Mouse (Mus musculus) liver, embryonic 14.5 days (tissue): ENCODE results near the gene Ltb4r2. TPM values are rescaled to one million over a fixed set of nuclear protein-coding genes. Genes with fewer than 3 reads are reported as not detected.
"Not testable (repeated sequence)": the region's sequence is repeated elsewhere in the genome, so short reads cannot be mapped to it uniquely, and the experiment has no call there.

Experiments used
- ATAC-seq: fragments of 200-750 bp; cut with Nextera tagmentation; 2 replicates; pipeline ENCODE4 v1.8.0; 2017; ENCODE audit warnings: moderate number of reproducible peaks, mild to moderate bottlenecking, moderate library complexity; ENCODE audit not compliant: insufficient read depth
- DNase-seq, 3 experiments: peaks; one replicate each; pipeline ENCODE4 v3.0.0-alpha.2; 2012 to 2013; ENCODE audit warnings: low read depth in 3 of 3, low spot score in 3 of 3
- H3K27ac ChIP-seq: fragments of 300-500 bp; sonication (generic); 2 replicates; pipeline ENCODE4 v1.5.1; 2014; ENCODE audit warnings: moderate library complexity, mild to moderate bottlenecking, control low read depth, inconsistent platforms
- H3K27me3 ChIP-seq: fragments of 300-500 bp; sonication (generic); 2 replicates; pipeline ENCODE4 v1.6.1; 2014; ENCODE audit warnings: mild to moderate bottlenecking, low read length, moderate library complexity; ENCODE audit not compliant: control insufficient read depth, insufficient read depth
- H3K36me3 ChIP-seq: fragments of 300-500 bp; sonication (generic); replicated peaks from 2 replicates; pipeline ENCODE4 v1.6.1; 2014; ENCODE audit warnings: low read depth; ENCODE audit not compliant: control insufficient read depth, insufficient read depth
- H3K4me1 ChIP-seq, 2 experiments: fragments of 200-500 bp in 1 of 2; fragments of 300-500 bp in 1 of 2; sonication (generic) in 1 of 2; replicated peaks; 2 replicates each; pipeline ENCODE4 v1.6.1; 2012 to 2014; ENCODE audit warnings: antibody characterized with exemption in 1 of 2, inconsistent platforms in 1 of 2, low read length in 1 of 2; ENCODE audit not compliant: control insufficient read depth in 2 of 2, insufficient read depth in 2 of 2
- H3K4me2 ChIP-seq: fragments of 300-500 bp; sonication (generic); 2 replicates; pipeline ENCODE4 v1.6.1; 2014; ENCODE audit warnings: low read depth, mild to moderate bottlenecking, control low read depth, moderate library complexity
- H3K4me3 ChIP-seq, 2 experiments: fragments of 200-500 bp in 1 of 2; fragments of 300-500 bp in 1 of 2; sonication (generic) in 1 of 2; 2 replicates each; pipeline ENCODE4 v1.5.1; 2012 to 2014; ENCODE audit warnings: low read depth in 2 of 2, low read length in 2 of 2, mild to moderate bottlenecking in 2 of 2, control low read depth in 1 of 2, inconsistent platforms in 1 of 2, moderate library complexity in 1 of 2; ENCODE audit not compliant: insufficient read depth in 1 of 2
- H3K9ac ChIP-seq: fragments of 300-500 bp; sonication (generic); replicated peaks from 2 replicates; pipeline ENCODE4 v1.6.1; 2014; ENCODE audit warnings: mild to moderate bottlenecking, control low read depth, moderate library complexity
- H3K9me3 ChIP-seq: fragments of 300-500 bp; sonication (generic); 2 replicates; pipeline ENCODE4 v1.6.1; 2016; ENCODE audit warnings: low read length, mixed read lengths; ENCODE audit not compliant: control insufficient read depth
- CTCF ChIP-seq: IDR thresholded peaks from 2 replicates; pipeline ENCODE4 v1.5.1; 2016; ENCODE audit warnings: antibody characterized with exemption, low read depth, control low read depth
- EP300 ChIP-seq: IDR thresholded peaks from 2 replicates; pipeline ENCODE4 v1.6.1; 2016; ENCODE audit warnings: antibody characterized with exemption, low read depth
- WGBS: fragments of 180-500 bp; shearing (Covaris S2); extraction: QIAGEN DNeasy Blood & Tissue Kit; methylation state at CpG from one replicate; pipeline ENCODE4 v1.1.7; 2014; ENCODE audit not compliant: insufficient replicate concordance; 5-methylcytosine and 5-hydroxymethylcytosine counted together
- polyA plus RNA-seq, 2 experiments: library from polyadenylated mRNA; depleted of rRNA in 1 of 2; stranded (reverse) in 1 of 2; unstranded in 1 of 2; fragments of >200 nt; fragmentation: Nextera tagmentation in 1 of 2; extraction: Ambion mirVana in 1 of 2; gene quantifications; 2 replicates each; pipeline versions ENCODE4 v1.2.1 to v1.2.3; 2012 to 2014

The Ltb4r2 gene
- polyA plus RNA-seq, 2 experiments, result 0.67 TPM

DNA sequence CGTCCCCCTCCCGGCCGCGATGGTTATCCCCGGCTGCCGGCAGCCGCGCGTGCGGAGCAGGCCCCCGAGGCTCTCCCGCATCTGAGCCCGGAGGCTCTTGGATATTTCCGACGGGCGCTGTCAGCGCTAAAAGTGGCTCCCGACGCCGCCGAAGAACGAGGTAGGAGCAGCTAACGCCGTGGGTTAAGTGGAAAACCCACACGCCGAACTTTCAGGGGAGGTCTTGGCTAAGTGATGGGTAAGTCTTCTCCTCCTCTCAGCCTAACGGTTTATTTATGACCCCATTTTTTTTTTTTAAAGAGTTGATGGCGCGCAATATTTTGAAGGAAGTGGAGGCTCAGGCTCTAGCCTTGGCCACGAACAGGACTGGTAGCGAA, 15.4 kb upstream of the Ltb4r2 start:
- peak overlapping the region; percentile 69 to 90 for H3K4me3 ChIP-seq
- H3K27ac ChIP-seq, result peak overlapping the region; percentile 18; the same call in 1 of the 2 replicates
- H3K27me3 ChIP-seq, result no peaks in the 10 kb centered on the region
- peak overlapping the region; percentile 76 for H3K9ac ChIP-seq
- H3K36me3 ChIP-seq, result peaks cover 15% of the 10 kb centered on the region
- WGBS, result under 1% methylated on average over 31 of the region's 31 CpGs
- DNase-seq (no peak), ATAC-seq (no peak; the same call in 1 of the 2 replicates)
- H3K4me1 ChIP-seq, result peaks cover 9 to 12% of the 10 kb centered on the region in 2 experiments; a peak in 3 of 4 replicates
- no peak for TF ChIP-seq EP300
- TF ChIP-seq CTCF, result no peak
- H3K4me2 ChIP-seq, result peak overlapping the region; percentile 96
- H3K9me3 ChIP-seq, result no peaks in the 10 kb centered on the region

DNA sequence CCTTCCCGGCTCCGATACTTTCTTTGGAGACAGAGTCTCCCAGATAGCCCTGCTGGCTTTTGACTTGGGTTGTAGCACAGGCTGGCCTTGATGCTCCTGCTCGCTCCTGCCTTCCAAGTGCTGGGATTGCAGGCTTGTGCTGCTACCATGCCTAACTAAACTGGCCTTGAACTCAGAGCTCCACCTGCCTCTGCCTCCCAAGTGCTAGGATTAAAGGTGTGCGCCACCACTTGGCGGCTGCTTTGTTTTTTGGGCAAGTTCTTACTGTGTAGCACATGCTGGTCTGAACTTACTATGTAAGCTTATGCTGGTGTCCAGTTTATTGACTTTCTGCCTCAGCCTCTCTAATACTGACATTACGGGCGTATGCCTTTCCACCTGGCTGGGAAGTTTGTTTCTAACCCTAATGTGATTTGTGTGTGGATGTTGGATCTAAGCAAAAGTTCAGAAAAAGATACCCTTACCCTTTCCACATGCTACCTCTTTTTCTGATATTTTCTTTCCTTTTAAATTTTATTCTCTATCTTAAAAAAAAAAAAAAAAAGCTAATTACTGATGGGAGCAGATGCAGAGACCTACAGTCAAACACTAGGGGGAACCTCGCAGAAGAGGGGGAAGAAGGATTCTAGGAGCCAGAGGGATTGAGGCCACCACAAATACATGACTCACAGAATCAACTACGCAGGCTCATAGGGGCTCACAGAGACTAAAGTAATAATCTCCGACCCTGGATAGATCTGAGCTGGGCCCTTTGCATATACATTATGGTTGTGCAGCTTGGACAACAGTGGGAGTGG, 14.0 kb upstream of the Ltb4r2 start:
- no peak for DNase-seq
- Histone ChIP-seq H3K9ac (peak overlapping the region; percentile 76), H3K4me2 (peak overlapping the region; percentile 96), H3K27me3 (no peaks in the 10 kb centered on the region), H3K36me3 (peaks cover 27% of the 10 kb centered on the region), H3K4me3 (peak overlapping the region; percentile 69 to 90), H3K4me1 (peaks cover 9 to 12% of the 10 kb centered on the region in 2 experiments; a peak in 3 of 4 replicates), H3K27ac (no peak overlapping the region), H3K9me3 (no peaks in the 10 kb centered on the region)
- TF ChIP-seq EP300 (no peak), CTCF (no peak)
- no peak for ATAC-seq
- 71% methylated on average over 10 of the region's 10 CpGs for WGBS

DNA sequence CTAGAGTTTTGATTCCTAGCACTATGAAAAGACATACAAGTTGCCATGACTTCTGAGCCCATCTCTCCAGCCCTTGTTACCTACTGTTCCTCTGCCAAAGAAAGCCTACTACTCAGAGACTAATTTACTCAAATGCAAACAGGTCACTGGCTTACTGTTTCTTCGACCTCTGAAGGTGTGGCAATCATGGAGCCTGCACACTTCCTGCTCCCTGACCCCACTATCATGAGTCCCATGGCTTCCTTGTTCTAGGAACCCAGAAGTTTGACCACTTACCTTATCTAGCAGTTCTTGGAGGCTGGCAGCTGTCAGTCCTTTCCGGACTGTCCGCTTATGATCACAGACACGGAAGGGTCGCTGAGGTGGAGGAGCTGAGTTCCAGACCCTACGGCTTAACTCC, 3.7 kb upstream of the Ltb4r2 start:
- no peak overlapping the region for H3K9ac ChIP-seq

DNA sequence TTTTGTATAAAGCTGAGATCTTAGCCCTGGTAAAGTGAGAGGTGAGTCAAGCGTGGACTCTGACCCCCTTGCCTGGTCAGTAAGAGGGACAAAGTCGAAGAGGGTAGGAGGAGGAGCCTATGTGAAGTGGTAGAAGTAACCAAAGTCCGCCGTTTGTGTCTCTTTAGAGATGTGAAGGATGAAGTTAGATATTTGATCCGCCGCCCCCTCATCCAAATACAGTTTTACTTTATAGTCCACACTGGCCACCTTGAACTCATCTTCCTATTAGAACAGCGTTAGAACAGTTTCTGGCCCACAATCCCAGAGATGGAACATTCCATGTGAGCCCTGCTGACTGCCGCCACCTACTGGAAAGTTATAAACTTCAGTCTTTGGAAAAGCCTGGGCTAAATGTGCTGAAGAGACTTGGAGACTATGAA, 2.9 kb upstream of the Ltb4r2 start, which contains the start of gene Cideb:
Cideb (minus strand) TSS at position 96 of the 422 bp plus-strand sequence.
- ATAC-seq (peak; percentile 32; the same call in 1 of the 2 replicates), DNase-seq (peak in 2 of 3 experiments; percentile 32 to 46)
- H3K4me2 ChIP-seq, result peak within 1 kb of the TSS; percentile 26
- peaks cover 27% of the 10 kb centered on the region for H3K27me3 ChIP-seq
- H3K36me3 ChIP-seq, result peaks cover 10% of the 10 kb centered on the region; the same call in 1 of the 2 replicates
- H3K9ac ChIP-seq, result no peak within 1 kb of the TSS
- no peaks in the 10 kb centered on the region for H3K9me3 ChIP-seq
- H3K4me1 ChIP-seq, result 0 out of 4 replicates have a peak, but pooled peaks cover 0 to 2% of the 10 kb centered on the region in 2 experiments
- H3K4me3 ChIP-seq, result peak within 1 kb of the TSS; percentile 33 to 40
- H3K27ac ChIP-seq, result peak within 1 kb of the TSS; percentile 10
- 15% methylated on average over 8 of the region's 8 CpGs for WGBS
- TF ChIP-seq CTCF (peak; percentile 71), EP300 (no peak)

More for the DNA sequence above, 3.7 kb upstream of the Ltb4r2 start:
- no peak for TF ChIP-seq CTCF
- no peak for TF ChIP-seq EP300
- Histone ChIP-seq H3K4me3 (peak overlapping the region; percentile 33 to 36), H3K36me3 (peaks cover 16% of the 10 kb centered on the region), H3K27ac (peak overlapping the region; percentile 10), H3K4me1 (0 out of 4 replicates have a peak, but pooled peaks cover 0 to 2% of the 10 kb centered on the region in 2 experiments), H3K27me3 (peaks cover 18% of the 10 kb centered on the region), H3K9me3 (no peaks in the 10 kb centered on the region), H3K4me2 (peak overlapping the region; percentile 26)
- DNase-seq, result no peak
- ATAC-seq, result no peak
- WGBS, result 8% methylated on average over 6 of the region's 6 CpGs

DNA sequence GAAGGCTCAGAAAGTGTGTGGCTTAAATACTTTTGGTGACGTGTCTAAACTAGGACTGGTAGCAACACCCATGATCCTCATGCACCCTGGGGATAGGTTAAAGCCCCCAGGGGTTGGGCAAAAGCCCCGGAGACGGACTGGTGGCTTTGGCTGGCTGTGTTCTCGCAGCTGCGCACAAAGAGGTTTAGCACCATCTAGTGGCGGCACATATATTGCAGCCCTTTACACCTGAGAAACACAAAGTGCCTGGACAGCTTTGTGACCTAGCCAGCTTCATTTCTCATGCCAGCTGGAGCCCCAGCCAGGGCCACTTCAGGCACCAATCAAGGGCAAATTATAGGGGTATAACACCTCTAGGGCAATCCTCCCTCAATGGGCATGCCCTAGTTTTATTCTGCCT, 1.1 kb upstream of the Ltb4r2 start:
- H3K9ac ChIP-seq, H3K36me3 ChIP-seq, H3K4me3 ChIP-seq, H3K4me1 ChIP-seq, H3K27ac ChIP-seq, H3K9me3 ChIP-seq: not testable (repeated sequence)
- 0 out of 2 replicates have a peak, but pooled peaks have one; percentile 4 for ATAC-seq
- Histone ChIP-seq H3K27me3 (peaks cover 28% of the 10 kb centered on the region), H3K4me2 (peak overlapping the region; percentile 47)
- 2% methylated on average over 6 of the region's 6 CpGs for WGBS
- peak; percentile 37 to 47 (median 39) for DNase-seq
- peak; percentile 87 for TF ChIP-seq CTCF
